Mouse (Mus musculus): Measurements from ENCODE around the gene Olfr1354.
"Not testable (repeated sequence)": the region's sequence is repeated elsewhere in the genome, so short reads cannot be mapped to it uniquely, and the experiment has no call there.

Gene Olfr1354

DNA sequence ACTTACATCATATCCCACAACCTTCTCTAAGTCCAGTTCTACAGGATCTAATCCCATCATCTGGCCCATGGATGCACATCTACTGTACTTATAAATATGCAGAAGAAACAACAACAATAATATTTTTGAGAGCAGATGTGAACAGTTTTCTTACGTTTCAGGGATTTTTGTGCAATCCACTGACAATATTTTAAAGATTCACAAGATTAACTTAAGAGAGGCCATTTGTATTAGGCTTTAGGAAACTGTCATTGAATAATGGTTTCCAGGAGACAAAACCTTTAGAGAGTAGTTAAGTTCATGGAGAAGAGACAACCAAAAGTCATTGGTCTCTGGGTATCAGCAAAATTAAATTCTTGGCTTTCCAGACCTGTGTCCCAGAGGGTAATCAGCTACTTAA is at the start of gene Olfr1354:
TSS of gene Olfr1354 (plus strand) at position 301 of the 400 bp plus-strand sequence.
- not testable (repeated sequence) for DNase-seq (ENCODE audit: low read depth)

DNA sequence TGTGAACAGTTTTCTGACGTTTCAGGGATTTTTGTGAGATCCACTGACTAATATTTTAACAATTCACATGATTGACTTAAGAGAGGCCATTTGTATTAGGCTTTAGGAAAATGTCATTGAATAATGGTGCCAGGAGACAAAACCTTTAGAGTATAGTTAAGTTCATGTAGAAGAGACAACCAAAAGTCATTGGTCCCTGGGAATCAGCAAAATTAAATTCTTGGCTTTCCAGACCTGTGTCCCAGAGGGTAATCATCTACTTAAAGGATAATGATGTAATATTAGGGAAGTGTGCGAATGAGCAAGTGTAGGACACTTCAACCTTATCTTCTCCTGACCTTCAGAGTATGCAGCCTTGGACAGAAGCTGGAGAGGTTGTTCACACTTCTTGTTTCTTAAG is 37.7 kb upstream of the Olfr1354 start, which contains the start of gene Olfr1355:
TSS of gene Olfr1355 (plus strand) at position 301 of the 400 bp plus-strand sequence.
- DNase-seq (ENCODE audit: low read depth), result no peak

DNA sequence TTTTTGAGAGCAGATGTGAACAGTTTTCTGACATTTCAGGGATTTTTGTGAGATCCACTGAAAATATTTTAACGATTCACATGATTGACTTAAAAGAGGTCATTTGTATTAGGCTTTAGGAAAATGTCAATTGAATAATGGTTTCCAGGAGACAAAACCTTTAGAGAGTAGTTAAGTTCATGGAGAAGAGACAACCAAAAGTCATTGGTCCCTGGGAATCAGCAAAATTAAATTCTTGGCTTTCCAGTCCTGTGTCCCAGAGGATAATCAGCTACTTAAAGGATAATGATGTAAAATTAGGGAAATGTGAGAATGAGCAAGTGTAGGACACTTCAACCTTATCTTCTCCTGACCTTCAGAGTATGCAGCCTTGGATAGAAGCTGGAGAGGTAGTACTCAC is 37.4 kb downstream of the Olfr1354 start, which contains the start of gene Olfr8:
TSS of gene Olfr8 (plus strand) at position 301 of the 400 bp plus-strand sequence.
- DNase-seq (ENCODE audit: low read depth), result not testable (repeated sequence)

DNA sequence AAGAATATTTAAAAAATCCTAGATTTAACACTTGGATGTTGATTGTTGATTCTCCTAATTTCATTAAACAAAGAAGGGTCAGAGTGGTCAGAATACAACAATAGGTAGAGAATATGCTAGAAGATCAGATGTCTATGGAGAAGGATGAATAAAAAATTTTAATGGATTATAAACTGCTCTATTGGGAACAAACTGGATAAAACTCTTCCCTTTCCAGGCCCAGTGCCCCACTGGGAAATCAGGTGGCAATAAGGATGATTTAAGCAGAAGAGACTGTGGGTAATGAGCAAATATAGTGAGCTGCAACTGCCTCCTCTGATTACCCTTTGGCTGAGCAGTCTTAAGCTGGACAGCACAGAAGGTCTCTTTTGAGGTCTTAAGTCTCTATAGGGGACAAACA is 50.0 kb downstream of the Olfr1354 start, which contains the start of gene Olfr1353:
TSS of gene Olfr1353 (plus strand) at position 301 of the 400 bp plus-strand sequence.
- DNase-seq (ENCODE audit: low read depth), result not testable (repeated sequence)
